Mouse (Mus musculus) myocyte (in vitro differentiated cells): ENCODE data around the gene Nr4a1.

Experiments used
- CEBPB ChIP-seq: IDR thresholded peaks from 2 replicates; pipeline ENCODE4 v1.6.1; 2011; ENCODE audit warnings: mild to moderate bottlenecking, moderate library complexity; ENCODE audit not compliant: poor library complexity, insufficient read depth, severe bottlenecking
- E2F4 ChIP-seq: IDR thresholded peaks from one replicate; pipeline ENCODE4 v1.6.1; 2011; ENCODE audit warnings: mild to moderate bottlenecking, control low read depth, moderate library complexity; ENCODE audit not compliant: insufficient read depth
- MAX ChIP-seq: IDR thresholded peaks from one replicate; pipeline ENCODE4 v1.6.1; 2011; ENCODE audit warnings: low read depth, mild to moderate bottlenecking, control low read depth
- MYOD1 ChIP-seq, 3 experiments: IDR thresholded peaks; one replicate each; pipeline ENCODE4 v1.6.1; 2011; ENCODE audit warnings: control low read depth in 2 of 3, low read depth in 2 of 3, mild to moderate bottlenecking in 2 of 3, moderate library complexity in 1 of 3; ENCODE audit not compliant: insufficient read length in 2 of 3, control insufficient read depth in 1 of 3
- POLR2A ChIP-seq: IDR thresholded peaks from one replicate; pipeline ENCODE4 v1.6.1; 2011; ENCODE audit warnings: low read depth, mild to moderate bottlenecking, control low read depth, moderate library complexity; ENCODE audit not compliant: insufficient read length
- REST ChIP-seq: IDR thresholded peaks from one replicate; pipeline ENCODE4 v1.6.1; 2011; ENCODE audit warnings: mild to moderate bottlenecking, control low read depth, moderate library complexity; ENCODE audit not compliant: insufficient read depth, insufficient read length
- TCF12 ChIP-seq: IDR thresholded peaks from one replicate; pipeline ENCODE4 v1.6.1; 2011; ENCODE audit warnings: mild to moderate bottlenecking, control low read depth; ENCODE audit not compliant: poor library complexity, insufficient read depth, severe bottlenecking
- TCF3 ChIP-seq: IDR thresholded peaks from one replicate; pipeline ENCODE4 v1.6.1; 2011; ENCODE audit warnings: low read depth, control low read depth; ENCODE audit not compliant: insufficient read length
- USF1 ChIP-seq: IDR thresholded peaks from one replicate; pipeline ENCODE4 v1.6.1; 2011; ENCODE audit warnings: low read depth, mild to moderate bottlenecking, control low read depth, moderate library complexity

DNA sequence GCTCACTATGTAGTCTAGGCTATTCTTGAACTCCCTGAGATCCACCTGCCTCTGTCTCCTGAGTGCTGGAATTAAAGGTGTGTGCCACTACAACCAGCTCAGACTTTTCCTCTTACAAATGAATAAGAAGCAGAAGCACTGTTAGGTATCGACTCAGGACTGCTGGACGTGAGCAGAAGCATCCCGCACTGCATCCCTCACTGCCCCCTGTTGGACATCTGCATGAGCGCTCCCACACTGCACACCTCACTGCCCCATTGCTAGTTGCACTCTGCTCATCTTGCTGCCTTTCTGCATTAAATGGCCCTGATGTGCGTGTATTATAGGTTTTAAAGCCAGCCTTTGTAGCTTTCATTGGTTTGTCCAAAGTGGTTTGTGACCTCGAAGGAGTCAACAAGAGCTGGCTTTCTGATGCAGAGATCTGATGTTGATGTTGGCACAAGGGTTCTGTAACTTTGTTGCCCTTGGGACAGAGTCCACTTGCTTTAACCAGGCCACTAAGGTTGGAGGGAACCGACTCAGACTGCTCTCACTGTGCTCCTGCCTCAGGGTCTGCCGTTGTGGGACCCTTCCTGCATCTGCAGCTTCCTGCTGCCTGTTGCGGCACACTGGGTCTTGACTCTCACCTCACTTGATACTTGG, 32.2 kb downstream of the Nr4a1 start:
- no peak for TF ChIP-seq USF1
- no peak for TF ChIP-seq POLR2A
- TF ChIP-seq REST: no peak
- no peak for TF ChIP-seq MAX
- no peak for TF ChIP-seq E2F4
- no peak for TF ChIP-seq MYOD1 (IDR thresholded peaks at IDR 0.05; ENCODE audit: control insufficient read depth in 1 of 3, insufficient read length in 2 of 3, low read depth in 2 of 3)
- TF ChIP-seq CEBPB: no peak
- no peak for TF ChIP-seq TCF3
- no peak for TF ChIP-seq TCF12
